Comparison of ENCODE assay signal across 8 mouse cellular contexts in genomic region chr13:59842226-59843210, GRCm38 (mm10). TPM values are rescaled to one million over a fixed set of nuclear protein-coding genes. Genes with fewer than 3 reads are reported as not detected.
DNase-seq lines count a peak whose midpoint lies in the region; ATAC-seq lines count a peak whose summit lies in the region.

No protein-coding gene starts in this region.

- H3K27ac ChIP-seq in embryonic facial prominence, embryonic 13.5 days = 0 out of 2 replicates have a peak overlapping the region, but pooled peaks have one; percentile 7
- peak overlapping the region; percentile 56; the same call in 1 of the 2 replicates for H3K27ac ChIP-seq in heart, embryonic 10.5 days
- H3K27ac ChIP-seq in kidney, embryonic 15.5 days = no peak overlapping the region

- no peaks in the 10 kb centered on the region for H3K36me3 ChIP-seq in embryonic facial prominence, embryonic 13.5 days
- H3K36me3 ChIP-seq in heart, embryonic 10.5 days = no peaks in the 10 kb centered on the region
- H3K36me3 ChIP-seq in kidney, embryonic 15.5 days = no peaks in the 10 kb centered on the region

- H3K4me1 ChIP-seq in embryonic facial prominence, embryonic 13.5 days = peaks cover 10% of the 10 kb centered on the region
- H3K4me1 ChIP-seq in heart, embryonic 10.5 days = 0 out of 2 replicates have a peak, but pooled peaks cover 5% of the 10 kb centered on the region
- H3K4me1 ChIP-seq in kidney, embryonic 15.5 days = no peaks in the 10 kb centered on the region

- 29% methylated on average over 16 of the region's 16 CpGs for WGBS in embryonic facial prominence, embryonic 13.5 days
- WGBS in heart, embryonic 10.5 days = 36% methylated on average over 16 of the region's 16 CpGs
- 37% methylated on average over 16 of the region's 16 CpGs for WGBS in kidney, embryonic 15.5 days

- no peaks in the 10 kb centered on the region for H3K27me3 ChIP-seq in embryonic facial prominence, embryonic 13.5 days
- no peaks in the 10 kb centered on the region for H3K27me3 ChIP-seq in heart, embryonic 10.5 days (ENCODE audit: insufficient read depth, poor library complexity, severe bottlenecking)
- no peaks in the 10 kb centered on the region for H3K27me3 ChIP-seq in kidney, embryonic 15.5 days

- H3K4me2 ChIP-seq in embryonic facial prominence, embryonic 13.5 days = peak overlapping the region; percentile 31; the same call in 1 of the 2 replicates
- H3K4me2 ChIP-seq in kidney, embryonic 15.5 days = peak overlapping the region; percentile 33; the same call in 1 of the 2 replicates

- no peak for ATAC-seq in embryonic facial prominence, embryonic 13.5 days (ENCODE audit: insufficient number of reproducible peaks, insufficient read depth, low FRiP score, low TSS enrichment, low read depth)
- ATAC-seq in kidney, embryonic 15.5 days (replicated peaks; ENCODE audit: low FRiP score) = peak; percentile 42; the same call in 1 of the 2 replicates
- peak; percentile 48 for ATAC-seq in monocyte, adult 5-6 weeks (replicated peaks; ENCODE audit: insufficient number of reproducible peaks, low FRiP score, low TSS enrichment, poor library complexity, severe bottlenecking)

- H3K9me3 ChIP-seq in embryonic facial prominence, embryonic 13.5 days = no peaks in the 10 kb centered on the region
- H3K9me3 ChIP-seq in heart, embryonic 10.5 days = no peaks in the 10 kb centered on the region
- no peaks in the 10 kb centered on the region for H3K9me3 ChIP-seq in kidney, embryonic 15.5 days (replicated peaks)

- no peak overlapping the region for H3K9ac ChIP-seq in embryonic facial prominence, embryonic 13.5 days
- no peak overlapping the region; the same call in 1 of the 2 replicates for H3K9ac ChIP-seq in kidney, embryonic 15.5 days

- DNase-seq in A20 (ENCODE audit: low read depth, low spot score) (peak; percentile 70), liver (peak; percentile 87)
- peak; percentile 82 to 88 for DNase-seq in adrenal gland, postnatal 36 days
- peak; percentile 87 for DNase-seq in heart, embryonic 10.5 days (ENCODE audit: low spot score)
- peak; percentile 82 to 93 for DNase-seq in spleen, postnatal 4 days (ENCODE audit: low spot score in 2 of 2)

- H3K4me3 ChIP-seq in embryonic facial prominence, embryonic 13.5 days = no peak overlapping the region
- H3K4me3 ChIP-seq in heart, embryonic 10.5 days = peak overlapping the region; percentile 38; the same call in 1 of the 2 replicates
- H3K4me3 ChIP-seq in kidney, embryonic 15.5 days (replicated peaks) = no peak overlapping the region

RNA-seq across cellular contexts. Expression of gene Tut7, which starts 19.6 kb away (rescaled TPM):
- 10 to 100 TPM; 68.6 to 71.0 TPM for total RNA-seq in adrenal gland, postnatal 36 days (2021)
- 51.8 and 54.2 TPM in 2 replicates for polyA plus RNA-seq in embryonic facial prominence, embryonic 13.5 days (2015; fragmentation: Nextera tagmentation; extraction: Ambion mirVana)
- polyA plus RNA-seq in heart, embryonic 10.5 days (2016; fragmentation: Nextera tagmentation; extraction: Ambion mirVana) = 37.2 and 39.6 TPM in 2 replicates
- polyA plus RNA-seq in kidney, embryonic 15.5 days (2015; fragmentation: Nextera tagmentation; extraction: Ambion mirVana) = 48.1 and 48.9 TPM in 2 replicates
- 227 to 337 TPM (median 264 TPM) in 3 replicates for total RNA-seq in monocyte, adult 5-6 weeks (2017)
